Mouse (Mus musculus): ENCODE measurements around the gene Olfr63. TPM values are rescaled to one million over a fixed set of nuclear protein-coding genes. Genes with fewer than 3 reads are reported as not detected.
"Not testable (repeated sequence)": the region's sequence is repeated elsewhere in the genome, so short reads cannot be mapped to it uniquely, and the experiment has no call there.

Gene Olfr63
- polyA plus RNA-seq (2015; fragmentation: Nextera tagmentation; extraction: Ambion mirVana), result 0.03 and 0.05 TPM in 2 replicates

DNA sequence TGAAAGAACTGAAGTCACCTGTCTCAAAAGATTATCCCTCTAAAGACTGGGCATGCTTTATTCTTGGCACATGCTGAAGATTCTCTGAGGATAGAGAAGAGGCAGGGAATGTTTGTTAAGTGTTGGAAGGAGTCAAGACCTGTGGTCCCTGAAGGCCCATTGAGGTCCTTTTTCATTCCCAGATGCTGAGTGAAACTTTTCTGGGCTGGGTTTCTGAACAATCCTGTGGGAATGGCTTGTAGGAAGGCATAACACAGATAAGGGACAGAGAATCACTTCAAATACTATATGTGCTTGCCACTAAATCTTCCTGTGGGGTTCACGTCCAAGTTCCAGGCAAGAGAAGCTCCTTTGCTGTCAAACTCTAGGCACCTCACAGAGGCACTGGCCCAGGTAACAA lies at the start of gene Olfr63:
Gene Olfr63, plus strand, starts transcription at position 301 of the 400 bp plus-strand sequence.
- no peak for DNase-seq (ENCODE audit: low spot score)

- DNase-seq (ENCODE audit: low spot score), result no peak
Measured at GRCm38 (mm10) chr17:33221590-33221989, 42.9 kb upstream of the Olfr63 start, which contains the start of gene Olfr1564. TSS of gene Olfr1564 (minus strand) at chr17:33221690.

GRCm38 (mm10) chr17:33236646-33237045 lies 27.8 kb upstream of the Olfr63 start:
- not testable (repeated sequence) for DNase-seq (ENCODE audit: low spot score)

DNA sequence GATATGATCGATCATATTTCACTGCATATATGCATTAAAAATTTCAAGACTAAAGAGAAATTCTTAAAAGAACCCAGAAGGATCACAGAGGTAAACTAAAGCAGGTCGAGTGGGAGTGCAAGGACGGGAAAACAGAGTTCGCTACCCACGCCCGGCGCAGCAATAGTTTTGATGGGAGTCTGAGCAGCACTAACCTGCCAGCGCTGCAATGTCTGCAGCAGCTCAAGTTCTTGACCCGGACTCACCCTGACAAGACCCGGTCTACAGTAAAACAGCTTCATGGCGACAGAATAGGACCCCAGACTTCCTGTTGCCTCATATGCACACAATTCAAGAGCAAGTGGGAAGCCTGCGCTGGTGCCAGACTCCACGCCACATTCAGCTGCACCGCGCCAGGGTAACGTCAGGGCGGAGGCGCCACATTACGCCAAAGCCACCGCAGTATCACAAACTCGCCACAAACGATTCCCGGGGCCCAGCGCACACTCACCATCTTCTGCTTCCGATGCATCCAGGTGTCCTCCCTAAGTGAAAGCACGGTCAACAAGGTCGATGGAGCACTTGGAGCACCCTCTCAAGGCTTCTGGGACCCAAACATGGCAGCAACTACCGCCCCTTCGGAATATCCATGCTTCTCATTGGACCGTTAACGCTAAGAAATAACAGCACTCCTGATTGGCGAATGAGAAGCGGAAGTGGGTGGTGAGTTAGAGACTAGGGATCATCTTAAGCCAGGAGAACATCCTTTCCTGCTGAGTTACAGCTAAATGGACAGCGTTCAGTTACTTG lies 9.8 kb upstream of the Olfr63 start, which contains the start of gene Zfp955a:
Gene Zfp955a, minus strand, starts transcription at position 616 of the 789 bp plus-strand sequence.
- DNase-seq (ENCODE audit: low spot score), result not testable (repeated sequence)

GRCm38 (mm10) chr17:33255319-33255657 lies 9.2 kb upstream of the Olfr63 start:
- not testable (repeated sequence) for DNase-seq (ENCODE audit: low spot score)

DNA sequence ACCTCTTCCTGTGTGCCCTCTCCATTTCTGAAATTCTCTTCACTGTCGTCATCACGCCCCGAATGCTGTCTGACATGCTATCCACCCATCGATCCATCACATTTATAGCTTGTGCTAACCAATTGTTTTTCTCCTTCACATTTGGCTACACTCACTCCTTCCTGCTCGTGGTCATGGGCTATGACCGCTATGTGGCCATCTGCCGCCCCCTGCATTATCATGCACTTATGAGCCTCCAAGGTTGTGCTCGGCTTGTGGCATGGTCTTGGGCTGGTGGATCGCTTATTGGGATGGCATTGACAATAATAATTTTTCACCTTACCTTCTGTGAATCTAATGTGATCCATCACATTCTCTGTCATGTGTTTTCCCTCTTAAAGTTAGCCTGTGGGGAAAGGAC lies 4.4 kb downstream of the Olfr63 start:
- DNase-seq (ENCODE audit: low spot score), result no peak

DNA sequence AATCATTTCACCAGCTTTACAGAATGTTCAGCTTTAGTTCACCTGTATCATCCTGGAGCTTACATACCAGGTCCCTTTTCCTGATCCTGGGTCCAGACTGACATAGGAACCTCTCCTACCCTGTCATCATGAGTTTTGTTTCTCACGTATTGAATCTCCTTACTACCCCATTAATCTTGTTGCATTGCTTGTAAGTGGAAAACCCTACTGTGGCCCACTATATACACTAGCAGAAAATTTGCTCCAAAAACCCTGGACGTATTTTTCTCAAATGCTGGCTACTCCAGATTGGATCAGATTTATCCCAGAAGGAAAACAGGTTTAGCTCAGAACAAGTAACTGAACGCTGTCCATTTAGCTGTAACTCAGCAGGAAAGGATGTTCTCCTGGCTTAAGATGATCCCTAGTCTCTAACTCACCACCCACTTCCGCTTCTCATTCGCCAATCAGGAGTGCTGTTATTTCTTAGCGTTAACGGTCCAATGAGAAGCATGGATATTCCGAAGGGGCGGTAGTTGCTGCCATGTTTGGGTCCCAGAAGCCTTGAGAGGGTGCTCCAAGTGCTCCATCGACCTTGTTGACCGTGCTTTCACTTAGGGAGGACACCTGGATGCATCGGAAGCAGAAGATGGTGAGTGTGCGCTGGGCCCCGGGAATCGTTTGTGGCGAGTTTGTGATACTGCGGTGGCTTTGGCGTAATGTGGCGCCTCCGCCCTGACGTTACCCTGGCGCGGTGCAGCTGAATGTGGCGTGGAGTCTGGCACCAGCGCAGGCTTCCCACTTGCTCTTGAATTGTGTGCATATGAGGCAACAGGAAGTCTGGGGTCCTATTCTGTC lies 24.8 kb downstream of the Olfr63 start, which contains the start of gene Zfp955b:
Gene Zfp955b, plus strand, starts transcription at position 506 of the 837 bp plus-strand sequence.
- DNase-seq (ENCODE audit: low spot score), result not testable (repeated sequence)

GRCm38 (mm10) chr17:33289876-33290149 lies 25.3 kb downstream of the Olfr63 start:
- DNase-seq (ENCODE audit: low spot score), result not testable (repeated sequence)

Other genes starting within 250 kb of the Olfr63 start
- 7.8 and 8.1 TPM in 2 replicates for gene Zfp763, start 231.3 kb upstream of the Olfr63 start, polyA plus RNA-seq (2015; fragmentation: Nextera tagmentation; extraction: Ambion mirVana)
- gene 4921501E09Rik, start 196.6 kb upstream of the Olfr63 start, polyA plus RNA-seq (2015; fragmentation: Nextera tagmentation; extraction: Ambion mirVana), result not detected in 2 replicates
- 8.7 and 9.2 TPM in 2 replicates for gene Zfp563, start 175.4 kb upstream of the Olfr63 start, polyA plus RNA-seq (2015; fragmentation: Nextera tagmentation; extraction: Ambion mirVana)
- not detected in 2 replicates for gene Morc2b, start 125.0 kb upstream of the Olfr63 start, polyA plus RNA-seq (2015; fragmentation: Nextera tagmentation; extraction: Ambion mirVana)
- not detected in 2 replicates for gene Olfr55, start 96.2 kb upstream of the Olfr63 start, polyA plus RNA-seq (2015; fragmentation: Nextera tagmentation; extraction: Ambion mirVana)
- gene Olfr239, start 73.4 kb upstream of the Olfr63 start, polyA plus RNA-seq (2015; fragmentation: Nextera tagmentation; extraction: Ambion mirVana), result not detected in 2 replicates
- 0.03 TPM in 1 of 2 replicates, not detected in the other for gene Olfr1564, start 43.0 kb upstream of the Olfr63 start, polyA plus RNA-seq (2015; fragmentation: Nextera tagmentation; extraction: Ambion mirVana)
- gene Zfp955a, start 9.5 kb upstream of the Olfr63 start, polyA plus RNA-seq (2015; fragmentation: Nextera tagmentation; extraction: Ambion mirVana), result 19.5 and 21.7 TPM in 2 replicates
- gene Zfp955b, start 24.9 kb downstream of the Olfr63 start, polyA plus RNA-seq (2015; fragmentation: Nextera tagmentation; extraction: Ambion mirVana), result 10.4 and 11.0 TPM in 2 replicates
- gene Zfp81, start 94.2 kb downstream of the Olfr63 start, polyA plus RNA-seq (2015; fragmentation: Nextera tagmentation; extraction: Ambion mirVana), result 7.7 and 8.3 TPM in 2 replicates
- 17.9 and 22.5 TPM in 2 replicates for gene Zfp101, start 130.0 kb downstream of the Olfr63 start, polyA plus RNA-seq (2015; fragmentation: Nextera tagmentation; extraction: Ambion mirVana)
- gene Actl9, start 168.2 kb downstream of the Olfr63 start, polyA plus RNA-seq (2015; fragmentation: Nextera tagmentation; extraction: Ambion mirVana), result not detected in 2 replicates